Mouse (Mus musculus) layer of hippocampus, adult 18-20 months (tissue): Measurements from ENCODE around the gene Gse1. TPM values are rescaled to one million over a fixed set of nuclear protein-coding genes. Genes with fewer than 3 reads are reported as not detected.

Source experiments
- DNase-seq, 2 experiments: peaks; one replicate each; pipeline ENCODE4 v3.0.0; 2022; ENCODE audit warnings: low spot score in 2 of 2
- total RNA-seq, 2 experiments: library from RNA; stranded (reverse); gene quantifications; 2 replicates each; pipeline ENCODE4 v1.2.3; 2021

The Gse1 gene
- total RNA-seq, 2 experiments from 2014 or later, result 142 to 146 TPM

DNA sequence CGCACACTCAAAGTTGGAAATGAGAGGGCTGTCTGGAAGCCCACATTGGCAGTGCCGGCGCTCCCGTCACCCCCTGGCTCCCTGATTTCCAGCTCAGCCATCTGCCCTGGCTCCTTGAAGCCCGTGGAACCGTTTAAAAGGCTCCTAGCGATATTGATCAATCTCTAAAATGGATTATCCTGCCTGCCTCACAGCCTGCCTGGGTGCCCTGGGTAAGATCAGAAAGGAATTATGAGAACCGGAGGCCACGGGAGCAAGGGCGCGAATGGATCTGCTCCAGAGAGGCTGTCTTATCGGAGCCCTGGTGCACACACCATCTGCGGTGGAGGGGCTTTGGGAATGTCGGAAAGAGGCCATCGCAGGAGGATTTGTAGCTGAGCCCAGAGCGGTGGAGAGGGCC is 244.0 kb downstream of the Gse1 start:
- no peak for DNase-seq

DNA sequence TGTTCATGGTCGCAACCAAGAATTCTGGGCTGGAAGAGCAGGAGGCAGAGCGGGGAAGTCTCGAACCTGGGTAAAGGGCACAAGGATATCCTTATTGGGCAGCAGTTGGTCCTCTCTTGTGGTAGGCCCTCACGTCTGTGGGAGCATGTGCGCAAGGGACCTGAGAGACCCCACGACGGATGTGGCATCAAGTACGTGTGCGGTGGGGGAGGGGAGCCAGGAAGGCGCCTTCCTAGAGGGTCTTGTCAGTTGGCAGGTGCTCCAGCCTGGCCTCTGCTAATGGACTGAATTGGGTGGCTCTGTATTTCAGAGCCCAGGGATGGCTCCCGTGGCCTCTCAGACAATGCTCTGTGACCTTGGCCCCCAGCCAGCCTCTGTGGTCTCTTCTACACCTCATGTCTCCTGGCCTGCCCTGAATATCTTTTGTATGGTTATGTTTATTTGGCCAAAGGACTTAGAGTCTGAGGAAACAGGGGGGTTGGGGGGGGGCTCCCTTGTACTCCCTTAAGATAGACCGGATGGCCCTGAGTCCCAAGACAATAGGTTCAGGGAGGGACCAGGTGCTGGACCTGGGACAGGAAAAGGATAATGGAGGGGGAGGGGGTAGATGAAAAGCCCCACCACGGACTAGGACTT is 245.6 kb downstream of the Gse1 start:
- DNase-seq, result no peak

- DNase-seq, result no peak
Observed at GRCm38 (mm10) chr8:120474496-120475235, 246.4 kb downstream of the Gse1 start.

DNA sequence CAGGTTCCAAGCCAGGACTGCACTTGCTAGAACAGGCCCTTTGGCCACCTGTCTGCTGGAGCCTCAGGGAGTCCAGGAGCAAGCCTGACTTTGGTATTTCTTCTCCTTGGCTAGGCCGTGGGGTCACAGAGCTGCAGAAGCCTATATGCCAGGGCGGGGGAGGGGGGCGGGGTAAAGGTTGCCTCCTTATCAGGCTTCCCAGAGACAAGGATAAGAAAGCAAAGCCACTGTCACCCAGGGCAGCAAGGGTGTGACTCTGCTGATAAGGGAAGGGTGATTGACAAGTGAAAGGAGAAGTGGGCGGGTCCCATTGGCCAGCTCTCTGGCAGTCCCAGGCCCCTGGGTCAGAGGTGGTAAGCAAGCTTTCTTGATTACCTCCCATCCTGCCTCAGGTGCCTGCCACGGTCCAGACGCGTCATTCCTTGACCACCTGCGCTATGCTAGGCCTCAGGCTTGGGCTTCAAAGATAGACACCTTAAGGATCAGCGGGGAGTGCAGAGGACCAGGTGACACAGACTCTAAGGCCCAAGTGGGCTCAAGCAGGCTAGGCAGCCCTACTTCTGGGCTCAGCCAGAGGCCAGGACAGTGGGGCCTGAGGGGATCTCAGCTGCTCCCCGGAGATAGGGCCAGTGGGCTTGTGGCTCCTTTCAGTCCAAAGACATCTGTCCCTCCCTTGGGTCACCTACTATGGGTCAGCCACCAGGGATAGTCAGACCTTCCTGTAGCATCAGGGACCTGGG is 247.4 kb downstream of the Gse1 start:
- no peak for DNase-seq

- DNase-seq, result no peak
Observed at GRCm38 (mm10) chr8:120476711-120477575, 248.7 kb downstream of the Gse1 start.

GRCm38 (mm10) chr8:120478754-120479153 is 250.5 kb downstream of the Gse1 start:
- DNase-seq, result no peak

- no peak for DNase-seq
Observed at GRCm38 (mm10) chr8:120479691-120480090, 251.4 kb downstream of the Gse1 start.

DNA sequence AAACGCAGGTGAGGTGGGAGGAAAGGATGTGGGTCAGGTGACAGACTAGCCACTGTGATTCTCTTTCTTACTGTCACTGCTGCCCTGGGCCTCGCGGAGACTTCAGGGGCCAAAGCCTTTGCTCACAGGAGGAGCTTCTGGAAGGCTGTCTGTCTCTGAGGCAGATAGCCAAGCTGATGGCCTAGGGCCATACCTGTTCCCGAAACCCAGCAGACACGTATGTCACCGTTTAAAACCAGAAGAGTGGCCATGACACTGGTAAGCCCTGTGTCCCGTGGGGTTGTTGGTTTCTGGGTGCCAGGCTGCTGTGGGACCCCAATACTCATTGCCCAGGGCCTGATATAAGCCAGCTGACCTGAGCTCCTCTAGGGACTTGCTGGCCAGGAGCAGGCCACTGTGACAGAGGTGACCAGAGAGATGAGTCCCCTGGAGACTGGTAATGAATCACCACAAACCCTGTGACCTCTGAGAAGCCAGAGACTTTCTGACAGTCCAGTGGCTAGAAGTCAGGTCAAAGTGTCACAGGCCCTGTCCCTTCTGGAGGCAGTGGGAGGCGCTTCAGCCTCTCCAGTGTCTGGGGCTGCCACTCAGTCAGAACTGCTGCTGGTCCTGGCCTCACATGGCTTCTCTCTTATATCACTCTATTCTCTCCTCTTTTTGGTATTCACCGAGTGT is 253.9 kb downstream of the Gse1 start:
- DNase-seq, result no peak

GRCm38 (mm10) chr8:120484460-120484859 is 256.2 kb downstream of the Gse1 start:
- DNase-seq, result peak in 1 of 2 experiments; percentile 53

DNA sequence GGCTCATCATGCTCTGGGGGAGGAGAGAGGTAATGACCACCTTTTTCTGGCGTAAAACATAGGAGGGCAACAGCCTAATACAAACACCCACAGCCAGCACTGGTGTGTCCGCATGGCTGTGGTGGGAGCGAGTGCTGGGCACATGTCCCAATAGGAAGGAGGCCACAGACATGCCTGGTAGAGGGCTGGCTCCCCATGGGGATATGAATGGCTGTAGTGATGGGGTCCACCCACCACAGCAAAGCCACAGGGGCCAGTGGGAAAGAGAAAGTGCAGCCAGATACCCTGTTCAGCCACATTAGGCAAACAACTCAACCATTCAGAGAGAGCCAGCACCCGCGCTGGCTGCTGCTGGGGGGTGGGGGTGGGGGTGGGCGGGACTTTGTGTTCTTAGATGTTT is 256.9 kb downstream of the Gse1 start:
- DNase-seq, result no peak

- DNase-seq, result no peak
Observed at GRCm38 (mm10) chr8:120485551-120486476, 257.6 kb downstream of the Gse1 start.

- peak in 1 of 2 experiments; percentile 76 for DNase-seq
Observed at GRCm38 (mm10) chr8:120486477-120487376, 258.5 kb downstream of the Gse1 start.

DNA sequence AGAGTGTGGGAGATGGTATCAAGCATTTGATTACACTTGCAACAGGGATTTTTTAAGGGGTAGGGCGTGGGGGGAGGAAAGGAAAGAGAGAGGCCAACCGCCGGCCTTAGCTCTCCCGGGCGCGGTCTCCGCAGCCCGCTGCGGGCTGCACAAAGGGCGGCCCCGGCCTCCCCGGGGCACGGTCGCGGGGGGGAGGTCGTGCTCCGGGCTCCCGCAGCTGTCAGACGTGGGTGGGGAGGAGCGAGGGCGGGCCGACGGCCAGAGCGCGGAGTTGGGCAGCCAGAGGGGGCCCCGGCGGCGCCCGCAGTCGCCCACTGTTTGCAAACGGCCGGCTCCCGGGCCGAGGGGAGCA is 259.1 kb downstream of the Gse1 start:
- no peak for DNase-seq

GRCm38 (mm10) chr8:120487729-120488510 is 259.7 kb downstream of the Gse1 start:
- DNase-seq, result peak; percentile 76 to 85

- no peak for DNase-seq
Observed at GRCm38 (mm10) chr8:120488636-120489131, 260.4 kb downstream of the Gse1 start.

- DNase-seq, result no peak
Observed at GRCm38 (mm10) chr8:120489142-120489754, 261.0 kb downstream of the Gse1 start.

DNA sequence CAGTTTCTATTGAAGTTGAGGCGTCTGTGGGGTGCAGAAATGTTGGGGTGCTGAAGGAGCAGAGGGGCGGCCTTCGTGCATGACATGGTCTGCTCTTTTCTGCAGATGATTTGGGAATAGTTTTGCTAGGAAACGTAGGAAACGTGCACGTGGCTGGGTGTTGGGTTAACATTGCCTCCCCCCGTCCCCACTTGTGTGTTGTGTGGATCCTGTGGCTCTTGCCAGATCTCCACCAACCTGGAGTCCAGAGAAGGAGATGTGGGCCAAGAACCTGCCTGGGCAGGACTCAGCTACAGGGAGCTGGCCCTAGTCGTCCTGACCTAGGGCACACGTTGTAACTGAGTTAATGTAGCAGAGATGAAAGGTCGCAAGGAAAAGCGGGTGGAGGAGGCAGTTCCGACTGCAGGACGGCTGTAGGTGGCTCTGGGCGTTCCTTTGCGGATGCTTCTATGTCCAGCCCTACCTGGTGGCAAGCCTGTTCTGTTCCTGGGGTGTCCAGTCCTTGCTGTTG is 261.6 kb downstream of the Gse1 start:
- DNase-seq, result no peak
